ENCODE assay signal across 10 mouse cellular contexts in genomic region chr10:95103808-95104207, GRCm38 (mm10).
DNase-seq lines count a peak whose midpoint lies in the region; ATAC-seq and TF ChIP-seq lines count a peak whose summit lies in the region.
"Had no signal": no experiment of that assay in that cellular context is flagged by ENCODE, and none has a peak within 500 bp of the region (broad histone marks: within the 10 kb centered on the region; RNA-seq: fewer than 3 reads in every experiment).

No protein-coding gene starts in this region.

- no peaks in the 10 kb centered on the region for H3K36me3 ChIP-seq in kidney, postnatal 0 days (ENCODE audit: insufficient read depth, low read length)
- H3K36me3 ChIP-seq in kidney, embryonic 15.5 days, result no peaks in the 10 kb centered on the region
- H3K36me3 ChIP-seq in hindbrain, embryonic 11.5 days (ENCODE audit: control insufficient read depth, insufficient read depth, low read length), result no peaks in the 10 kb centered on the region
- H3K36me3 ChIP-seq: neural tube, embryonic 13.5 days had no signal

- no peak for ATAC-seq in kidney, postnatal 0 days (replicated peaks; ENCODE audit: low FRiP score, low read depth)
- ATAC-seq in kidney, embryonic 15.5 days (replicated peaks; ENCODE audit: low FRiP score), result no peak
- no peak for ATAC-seq in hindbrain, embryonic 11.5 days (ENCODE audit: low FRiP score)

- no peaks in the 10 kb centered on the region for H3K9me3 ChIP-seq in kidney, postnatal 0 days (replicated peaks; ENCODE audit: low read length)
- H3K9me3 ChIP-seq in kidney, embryonic 15.5 days (replicated peaks), result no peaks in the 10 kb centered on the region
- H3K9me3 ChIP-seq in hindbrain, embryonic 11.5 days (ENCODE audit: control insufficient read depth, low read length), result no peaks in the 10 kb centered on the region
- H3K9me3 ChIP-seq: neural tube, embryonic 13.5 days had no signal

- H3K9ac ChIP-seq in kidney, postnatal 0 days (ENCODE audit: low read depth, low read length), result no peak overlapping the region
- no peak overlapping the region for H3K9ac ChIP-seq in kidney, embryonic 15.5 days
- no peak overlapping the region for H3K9ac ChIP-seq in hindbrain, embryonic 11.5 days (ENCODE audit: low read depth, low read length)
- H3K9ac ChIP-seq: neural tube, embryonic 13.5 days had no signal

- H3K4me3 ChIP-seq in kidney, postnatal 0 days (replicated peaks; ENCODE audit: low read depth, low read length), result no peak overlapping the region
- no peak overlapping the region for H3K4me3 ChIP-seq in kidney, embryonic 15.5 days (replicated peaks)
- no peak overlapping the region for H3K4me3 ChIP-seq in hindbrain, embryonic 11.5 days (ENCODE audit: low read depth, low read length)
- H3K4me3 ChIP-seq: erythroblast, embryonic 14.5 days; neural tube, embryonic 13.5 days had no signal

- DNase-seq in adrenal gland, adult 2 months, result peak; percentile 32
- no peak for DNase-seq in adrenal gland, postnatal 25 days
- peak; percentile 69 for DNase-seq in kidney, postnatal 0 days (ENCODE audit: low spot score)
- peak; percentile 35 to 37 for DNase-seq in B cell, adult 2 months
- peak; percentile 29 for DNase-seq in heart, postnatal 4 days
- DNase-seq in yolk sac, embryonic 10.5 days (ENCODE audit: low spot score), result no peak
- DNase-seq in hindbrain, embryonic 11.5 days (ENCODE audit: low spot score), result no peak

- TF ChIP-seq CTCF in kidney, postnatal 0 days (IDR thresholded peaks at IDR 0.05; ENCODE audit: low read depth), result peak; percentile 74

- no peak overlapping the region for H3K27ac ChIP-seq in kidney, postnatal 0 days
- H3K27ac ChIP-seq in kidney, embryonic 15.5 days, result no peak overlapping the region
- no peak overlapping the region for H3K27ac ChIP-seq in hindbrain, embryonic 11.5 days (ENCODE audit: low read depth, low read length)
- H3K27ac ChIP-seq: neural tube, embryonic 13.5 days had no signal

- no peaks in the 10 kb centered on the region for H3K27me3 ChIP-seq in kidney, postnatal 0 days (ENCODE audit: insufficient read depth, low read length)
- no peaks in the 10 kb centered on the region for H3K27me3 ChIP-seq in kidney, embryonic 15.5 days
- no peaks in the 10 kb centered on the region for H3K27me3 ChIP-seq in hindbrain, embryonic 11.5 days (ENCODE audit: control insufficient read depth, insufficient read depth, low read length)
- H3K27me3 ChIP-seq: neural tube, embryonic 13.5 days had no signal

- no peaks in the 10 kb centered on the region for H3K4me1 ChIP-seq in kidney, postnatal 0 days (replicated peaks; ENCODE audit: insufficient read depth, low read length)
- H3K4me1 ChIP-seq in kidney, embryonic 15.5 days, result no peaks in the 10 kb centered on the region
- H3K4me1 ChIP-seq in hindbrain, embryonic 11.5 days (replicated peaks; ENCODE audit: control insufficient read depth, insufficient read depth, low read length), result no peaks in the 10 kb centered on the region

- H3K4me2 ChIP-seq in kidney, postnatal 0 days (ENCODE audit: low read length), result no peak overlapping the region
- H3K4me2 ChIP-seq in kidney, embryonic 15.5 days, result no peak overlapping the region
- H3K4me2 ChIP-seq in hindbrain, embryonic 11.5 days (replicated peaks; ENCODE audit: low read depth, low read length), result no peak overlapping the region
- H3K4me2 ChIP-seq: neural tube, embryonic 13.5 days had no signal

Comparison
In these comparisons a context has a peak if more than half of its experiments do, and no peak if none do; other contexts are left out.
1. DNase-seq: peak in adrenal gland, adult 2 months (single experiment), kidney, postnatal 0 days (single experiment), B cell, adult 2 months (2 of 2) and heart, postnatal 4 days (single experiment); none in adrenal gland, postnatal 25 days (single experiment), yolk sac, embryonic 10.5 days (single experiment) and hindbrain, embryonic 11.5 days (single experiment).